Mouse (Mus musculus): ENCODE results near the gene 6030445D17Rik. TPM values are rescaled to one million over a fixed set of nuclear protein-coding genes. Genes with fewer than 3 reads are reported as not detected.
A peak's percentile ranks its signal among the peaks of the same experiment; 100 is the strongest.

Gene 6030445D17Rik
- polyA plus RNA-seq, 1 experiment from 2014 or later, result 0.57 TPM

DNA sequence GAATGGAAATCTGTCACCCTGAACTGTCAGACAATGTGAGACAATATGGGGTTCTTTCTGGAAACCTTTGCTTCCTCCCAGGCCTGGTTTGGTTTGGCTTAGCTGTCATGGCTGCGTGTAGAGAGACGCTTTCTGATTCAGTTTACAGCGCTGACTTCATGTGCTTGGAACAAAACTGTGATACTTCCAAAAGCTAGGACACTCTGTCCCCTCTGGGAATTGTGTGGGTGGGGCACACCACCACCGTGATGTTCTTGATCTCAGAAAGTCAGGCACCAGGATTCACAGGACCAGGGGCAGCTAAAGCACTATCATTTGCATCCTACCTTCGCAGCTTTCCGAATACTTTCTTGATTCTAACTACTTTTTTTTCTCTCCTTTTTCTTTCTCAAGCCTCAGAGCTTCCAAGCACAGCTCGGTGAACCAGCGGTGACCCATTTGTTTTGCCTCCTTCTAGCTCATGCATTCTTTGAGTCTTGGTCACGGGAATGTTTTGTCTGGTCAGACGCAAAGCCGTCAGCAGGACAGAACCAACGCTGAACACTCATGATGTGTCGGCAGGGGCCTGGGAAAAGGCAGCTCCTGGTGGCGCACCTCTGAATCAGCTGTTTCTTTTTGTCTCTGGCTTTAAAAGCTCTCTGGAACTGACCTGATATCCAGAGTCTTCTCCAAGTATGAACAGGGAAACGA, 20.6 kb upstream of the 6030445D17Rik start:
- no peak for ATAC-seq (replicated peaks; ENCODE audit: low FRiP score)
- no peak overlapping the region for H3K27ac ChIP-seq

DNA sequence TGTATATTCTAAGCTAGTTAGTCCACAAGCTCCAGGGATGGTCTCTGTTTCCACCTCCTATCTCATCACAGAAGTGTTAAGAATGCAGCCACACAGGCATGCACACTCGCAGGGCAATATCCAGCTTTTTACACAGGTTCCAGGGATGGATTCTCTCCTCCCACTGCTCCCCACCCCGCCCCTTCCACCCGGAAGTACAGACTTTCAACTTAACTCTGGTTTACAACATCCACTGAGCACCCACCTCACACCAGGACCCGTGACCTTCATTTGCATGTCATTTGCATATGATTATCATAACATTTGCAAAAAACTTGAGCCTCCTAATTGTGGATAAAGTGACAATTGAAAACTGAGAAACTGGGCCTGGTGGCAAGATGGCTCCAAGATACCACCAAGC, 17.5 kb upstream of the 6030445D17Rik start:
- H3K27ac ChIP-seq, result no peak overlapping the region
- H3K9me3 ChIP-seq (replicated peaks), result no peaks in the 10 kb centered on the region
- 64% methylated on average over 4 of the region's 4 CpGs for WGBS
- no peaks in the 10 kb centered on the region for H3K4me1 ChIP-seq
- H3K27me3 ChIP-seq, result no peaks in the 10 kb centered on the region
- H3K9ac ChIP-seq, result no peak overlapping the region
- H3K4me2 ChIP-seq, result no peak overlapping the region
- ATAC-seq (replicated peaks; ENCODE audit: low FRiP score), result no peak
- no peaks in the 10 kb centered on the region for H3K36me3 ChIP-seq
- H3K4me3 ChIP-seq (replicated peaks), result no peak overlapping the region

More for the DNA sequence above, 20.6 kb upstream of the 6030445D17Rik start:
- no peak overlapping the region for H3K4me2 ChIP-seq
- no peaks in the 10 kb centered on the region for H3K27me3 ChIP-seq
- no peak overlapping the region for H3K4me3 ChIP-seq (replicated peaks)
- no peaks in the 10 kb centered on the region for H3K36me3 ChIP-seq
- H3K4me1 ChIP-seq, result peaks cover 12% of the 10 kb centered on the region
- no peak overlapping the region for H3K9ac ChIP-seq
- no peaks in the 10 kb centered on the region for H3K9me3 ChIP-seq (replicated peaks)
- 65% methylated on average over 15 of the region's 15 CpGs for WGBS

- Histone ChIP-seq H3K4me1 (peaks cover 8% of the 10 kb centered on the region), H3K27ac (no peak overlapping the region), H3K36me3 (no peaks in the 10 kb centered on the region), H3K4me2 (no peak overlapping the region), H3K9ac (no peak overlapping the region), H3K27me3 (no peaks in the 10 kb centered on the region), H3K4me3 (replicated peaks) (no peak overlapping the region), H3K9me3 (replicated peaks) (no peaks in the 10 kb centered on the region)
- WGBS, result 81% methylated on average over 5 of the region's 5 CpGs
- ATAC-seq (replicated peaks; ENCODE audit: low FRiP score), result no peak
These were observed 12.3 kb upstream of the 6030445D17Rik start for GRCm38 (mm10) chr4:136449795-136450194.

DNA sequence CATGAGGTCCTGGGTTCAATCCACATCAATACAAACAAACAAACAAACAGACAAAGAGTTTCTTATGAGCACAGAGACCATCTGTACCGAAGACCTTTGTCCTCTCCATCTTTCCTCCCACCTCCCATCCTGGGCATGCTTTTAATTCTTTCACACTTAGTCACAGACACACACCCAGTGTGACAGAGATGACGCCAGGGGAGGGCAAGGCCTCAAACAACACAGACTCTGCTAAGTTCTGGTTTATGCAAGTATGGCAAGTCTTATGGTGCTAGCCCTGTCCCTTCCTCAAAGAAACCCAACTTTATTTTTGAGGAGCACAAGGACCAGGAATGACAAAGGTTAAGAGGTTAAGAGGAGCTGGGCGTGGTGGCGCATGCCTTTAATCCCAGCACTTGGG, 11.8 kb upstream of the 6030445D17Rik start:
- WGBS, result 78% methylated on average over 4 of the region's 4 CpGs
- H3K9me3 ChIP-seq (replicated peaks), result no peaks in the 10 kb centered on the region
- peaks cover 13% of the 10 kb centered on the region for H3K4me1 ChIP-seq
- no peak for ATAC-seq (replicated peaks; ENCODE audit: low FRiP score)
- H3K27me3 ChIP-seq, result no peaks in the 10 kb centered on the region
- no peak overlapping the region for H3K4me3 ChIP-seq (replicated peaks)
- H3K9ac ChIP-seq, result no peak overlapping the region
- H3K36me3 ChIP-seq, result no peaks in the 10 kb centered on the region
- no peak overlapping the region for H3K27ac ChIP-seq
- no peak overlapping the region for H3K4me2 ChIP-seq

GRCm38 (mm10) chr4:136451564-136451963, 10.5 kb upstream of the 6030445D17Rik start:
- 7% methylated on average over 6 of the region's 6 CpGs for WGBS
- Histone ChIP-seq H3K27me3 (no peaks in the 10 kb centered on the region), H3K27ac (peak overlapping the region; percentile 33; the same call in 1 of the 2 replicates), H3K4me1 (peaks cover 14% of the 10 kb centered on the region), H3K9me3 (replicated peaks) (no peaks in the 10 kb centered on the region), H3K36me3 (no peaks in the 10 kb centered on the region), H3K4me2 (no peak overlapping the region), H3K9ac (no peak overlapping the region), H3K4me3 (replicated peaks) (no peak overlapping the region)
- peak; percentile 46; the same call in 1 of the 2 replicates for ATAC-seq (replicated peaks; ENCODE audit: low FRiP score)

- Histone ChIP-seq H3K4me3 (replicated peaks) (no peak overlapping the region), H3K36me3 (no peaks in the 10 kb centered on the region), H3K9ac (no peak overlapping the region), H3K27me3 (no peaks in the 10 kb centered on the region), H3K27ac (no peak overlapping the region), H3K4me1 (peaks cover 14% of the 10 kb centered on the region), H3K9me3 (replicated peaks) (no peaks in the 10 kb centered on the region), H3K4me2 (no peak overlapping the region)
- WGBS, result 79% methylated on average over 3 of the region's 3 CpGs
- ATAC-seq (replicated peaks; ENCODE audit: low FRiP score), result no peak
These were observed 9.8 kb upstream of the 6030445D17Rik start for GRCm38 (mm10) chr4:136452286-136452685.

GRCm38 (mm10) chr4:136452792-136453191, 9.3 kb upstream of the 6030445D17Rik start:
- 31% methylated on average over 5 of the region's 5 CpGs for WGBS
- Histone ChIP-seq H3K4me1 (peaks cover 14% of the 10 kb centered on the region), H3K27me3 (no peaks in the 10 kb centered on the region), H3K9ac (no peak overlapping the region), H3K27ac (no peak overlapping the region), H3K36me3 (no peaks in the 10 kb centered on the region), H3K4me3 (replicated peaks) (no peak overlapping the region), H3K9me3 (replicated peaks) (no peaks in the 10 kb centered on the region), H3K4me2 (no peak overlapping the region)
- no peak for ATAC-seq (replicated peaks; ENCODE audit: low FRiP score)

GRCm38 (mm10) chr4:136454850-136455260, 7.2 kb upstream of the 6030445D17Rik start:
- no peak overlapping the region for H3K27ac ChIP-seq
- no peaks in the 10 kb centered on the region for H3K9me3 ChIP-seq (replicated peaks)
- no peak for ATAC-seq (replicated peaks; ENCODE audit: low FRiP score)
- H3K4me1 ChIP-seq, result peaks cover 14% of the 10 kb centered on the region
- no peaks in the 10 kb centered on the region for H3K27me3 ChIP-seq
- peak overlapping the region; percentile 33 for H3K4me3 ChIP-seq (replicated peaks)
- H3K9ac ChIP-seq, result no peak overlapping the region
- WGBS, result 5% methylated on average over 10 of the region's 10 CpGs
- no peaks in the 10 kb centered on the region for H3K36me3 ChIP-seq
- H3K4me2 ChIP-seq, result peak overlapping the region; percentile 59

DNA sequence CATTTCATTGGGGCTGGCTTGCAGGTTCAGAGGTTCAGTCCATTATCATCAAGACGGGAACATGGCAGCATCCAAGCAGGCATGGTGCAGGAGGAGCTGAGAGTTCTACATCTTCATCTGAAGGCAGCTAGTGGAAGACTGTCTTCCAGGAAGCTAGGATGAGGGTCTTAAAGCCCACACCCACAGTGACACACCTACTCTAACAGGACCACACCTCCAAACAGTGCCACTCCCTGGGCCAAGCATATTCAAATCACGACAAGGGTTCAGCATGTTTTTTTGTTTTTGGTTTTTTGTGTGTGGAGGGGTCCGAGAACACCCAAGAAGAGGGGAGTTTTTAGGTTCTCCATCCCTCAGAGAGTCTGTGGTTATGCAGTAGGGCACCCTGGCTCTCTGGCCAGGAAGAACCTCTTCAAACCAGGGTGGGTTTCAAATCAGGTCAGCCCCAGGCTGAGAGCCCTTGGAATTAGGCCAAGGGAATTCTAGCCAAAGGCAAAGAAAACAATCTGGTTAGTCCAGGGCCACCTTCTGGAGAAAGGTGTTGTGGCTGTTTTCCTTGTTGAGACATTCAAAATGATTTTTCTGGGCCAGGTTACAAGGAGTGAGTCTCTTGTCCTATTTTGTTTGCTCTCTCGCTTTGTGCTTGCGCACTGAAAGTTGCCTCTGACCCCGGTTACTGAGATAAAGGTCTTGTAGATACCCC, 5.4 kb upstream of the 6030445D17Rik start:
- WGBS, result 92% methylated on average over 6 of the region's 6 CpGs
- H3K27ac ChIP-seq, result no peak overlapping the region
- H3K9ac ChIP-seq, result no peak overlapping the region
- H3K4me3 ChIP-seq (replicated peaks), result no peak overlapping the region
- H3K4me1 ChIP-seq, result peaks cover 10% of the 10 kb centered on the region
- no peak overlapping the region for H3K4me2 ChIP-seq
- no peaks in the 10 kb centered on the region for H3K36me3 ChIP-seq
- ATAC-seq (replicated peaks; ENCODE audit: low FRiP score), result no peak
- no peaks in the 10 kb centered on the region for H3K9me3 ChIP-seq (replicated peaks)
- peaks cover 7% of the 10 kb centered on the region; the same call in 1 of the 2 replicates for H3K27me3 ChIP-seq

- H3K9me3 ChIP-seq (replicated peaks), result no peaks in the 10 kb centered on the region
- no peak for ATAC-seq (replicated peaks; ENCODE audit: low FRiP score)
- no peak overlapping the region for H3K9ac ChIP-seq
- no peak overlapping the region for H3K4me2 ChIP-seq
- H3K4me1 ChIP-seq, result peaks cover 18% of the 10 kb centered on the region
- 80% methylated on average over 7 of the region's 7 CpGs for whole genome bisulfite sequencing
- H3K4me3 ChIP-seq (replicated peaks), result no peak overlapping the region
- no peak overlapping the region for H3K27ac ChIP-seq
- peaks cover 10% of the 10 kb centered on the region for H3K27me3 ChIP-seq
- no peaks in the 10 kb centered on the region for H3K36me3 ChIP-seq
These were observed 3.8 kb upstream of the 6030445D17Rik start for GRCm38 (mm10) chr4:136458276-136458675.

- H3K4me1 ChIP-seq, result peaks cover 26% of the 10 kb centered on the region
- no peak overlapping the region for H3K4me2 ChIP-seq
- H3K36me3 ChIP-seq, result no peaks in the 10 kb centered on the region
- peaks cover 17% of the 10 kb centered on the region for H3K27me3 ChIP-seq
- no peak for ATAC-seq (replicated peaks; ENCODE audit: low FRiP score)
- no peaks in the 10 kb centered on the region for H3K9me3 ChIP-seq (replicated peaks)
- H3K27ac ChIP-seq, result no peak overlapping the region
- no peak overlapping the region for H3K4me3 ChIP-seq (replicated peaks)
- no peak overlapping the region for H3K9ac ChIP-seq
- 81% methylated on average over 12 of the region's 12 CpGs for WGBS
These were observed 2.8 kb upstream of the 6030445D17Rik start for GRCm38 (mm10) chr4:136459210-136459609.

DNA sequence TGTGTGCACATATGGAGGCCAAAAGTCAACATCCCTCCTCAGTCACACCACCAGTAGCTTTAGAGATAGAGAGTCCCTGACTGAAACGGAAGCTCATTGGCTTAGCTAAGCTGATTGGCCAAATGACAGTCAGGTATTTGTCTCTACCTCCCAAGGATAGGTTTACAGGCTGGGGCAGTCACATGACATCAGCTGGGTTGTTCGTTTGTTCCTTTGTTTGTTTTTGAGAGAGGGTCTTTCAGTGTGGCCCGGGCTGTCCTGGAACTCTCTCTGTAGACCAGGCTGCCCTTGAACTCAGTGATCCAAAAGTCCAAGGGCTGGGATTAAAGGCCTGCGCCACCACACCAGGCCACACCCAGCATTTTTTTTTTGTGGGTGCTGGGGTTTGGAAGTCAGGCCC, 844 bp upstream of the 6030445D17Rik start:
- Histone ChIP-seq H3K4me3 (replicated peaks) (no peak overlapping the region), H3K4me2 (no peak overlapping the region), H3K9me3 (replicated peaks) (no peaks in the 10 kb centered on the region), H3K9ac (no peak overlapping the region), H3K36me3 (no peaks in the 10 kb centered on the region), H3K27me3 (peaks cover 22% of the 10 kb centered on the region), H3K27ac (no peak overlapping the region), H3K4me1 (peaks cover 36% of the 10 kb centered on the region)
- no peak for ATAC-seq (replicated peaks; ENCODE audit: low FRiP score)
- WGBS, result 43% methylated on average over 4 of the region's 4 CpGs
